Mouse (Mus musculus): Measurements from ENCODE around the gene Cachd1. TPM values are rescaled to one million over a fixed set of nuclear protein-coding genes. Genes with fewer than 3 reads are reported as not detected.

Gene Cachd1
- polyA plus RNA-seq, 1 experiment = 3.9 TPM

- no peak for TF ChIP-seq TCF3 (IDR thresholded peaks at IDR 0.05; ENCODE audit: insufficient read length, low read depth)
- TF ChIP-seq E2F4 (IDR thresholded peaks at IDR 0.05; ENCODE audit: insufficient read depth) = no peak
- TF ChIP-seq REST (IDR thresholded peaks at IDR 0.05; ENCODE audit: insufficient read depth, insufficient read length) = no peak
- no peak for TF ChIP-seq MYOD1 (IDR thresholded peaks at IDR 0.05; ENCODE audit: control insufficient read depth in 1 of 3, insufficient read length in 2 of 3, low read depth in 2 of 3)
- no peak for TF ChIP-seq MAX (IDR thresholded peaks at IDR 0.05; ENCODE audit: low read depth)
- TF ChIP-seq CEBPB (IDR thresholded peaks at IDR 0.05; ENCODE audit: insufficient read depth, poor library complexity, severe bottlenecking) = no peak
- no peak for TF ChIP-seq SRF (IDR thresholded peaks at IDR 0.05; ENCODE audit: control insufficient read depth, insufficient read length, low read depth)
- Histone ChIP-seq H3K4me3 (no peak within 1 kb of the TSS), H3K27me3 (ENCODE audit: control insufficient read depth, insufficient read depth, insufficient read length) (no peaks in the 10 kb centered on the region), H3K4me2 (ENCODE audit: low read depth) (no peak within 1 kb of the TSS), H3ac (ENCODE audit: control insufficient read depth, insufficient read length) (no peak within 1 kb of the TSS), H3K36me3 (ENCODE audit: control insufficient read depth, insufficient read depth) (no peaks in the 10 kb centered on the region), H3K79me2 (ENCODE audit: control insufficient read depth, insufficient read depth) (no peaks in the 10 kb centered on the region)
Observed at GRCm38 (mm10) chr4:101020596-101020995, 244.1 kb downstream of the Cachd1 start, which contains the start of gene Gm10577. Gene Gm10577 (minus strand): TSS chr4:101020696.

GRCm38 (mm10) chr4:101026566-101026965 lies 250.1 kb downstream of the Cachd1 start:
- Histone ChIP-seq H3K36me3 (ENCODE audit: control insufficient read depth, insufficient read depth) (no peaks in the 10 kb centered on the region), H3K4me2 (ENCODE audit: low read depth) (no peak overlapping the region), H3ac (ENCODE audit: control insufficient read depth, insufficient read length) (no peak overlapping the region), H3K4me3 (no peak overlapping the region), H3K27me3 (ENCODE audit: control insufficient read depth, insufficient read depth, insufficient read length) (no peaks in the 10 kb centered on the region), H3K79me2 (ENCODE audit: control insufficient read depth, insufficient read depth) (no peaks in the 10 kb centered on the region)
- TF ChIP-seq SRF (IDR thresholded peaks at IDR 0.05; ENCODE audit: control insufficient read depth, insufficient read length, low read depth) = no peak
- no peak for TF ChIP-seq CEBPB (IDR thresholded peaks at IDR 0.05; ENCODE audit: insufficient read depth, poor library complexity, severe bottlenecking)
- no peak for TF ChIP-seq USF1 (IDR thresholded peaks at IDR 0.05; ENCODE audit: low read depth)
- TF ChIP-seq REST (IDR thresholded peaks at IDR 0.05; ENCODE audit: insufficient read depth, insufficient read length) = no peak
- no peak for TF ChIP-seq TCF3 (IDR thresholded peaks at IDR 0.05; ENCODE audit: insufficient read length, low read depth)
- TF ChIP-seq E2F4 (IDR thresholded peaks at IDR 0.05; ENCODE audit: insufficient read depth) = no peak
- no peak for TF ChIP-seq POLR2AphosphoS2 (IDR thresholded peaks at IDR 0.05; ENCODE audit: insufficient read length, low read depth)

GRCm38 (mm10) chr4:101026995-101027394 lies 250.5 kb downstream of the Cachd1 start:
- H3K4me2 ChIP-seq (ENCODE audit: low read depth) = no peak overlapping the region
- no peaks in the 10 kb centered on the region for H3K27me3 ChIP-seq (ENCODE audit: control insufficient read depth, insufficient read depth, insufficient read length)

GRCm38 (mm10) chr4:101027852-101028411 lies 251.5 kb downstream of the Cachd1 start:
- H3K79me2 ChIP-seq (ENCODE audit: control insufficient read depth, insufficient read depth) = no peaks in the 10 kb centered on the region
- TF ChIP-seq TCF12 (IDR thresholded peaks at IDR 0.05; ENCODE audit: insufficient read depth, poor library complexity, severe bottlenecking) = no peak
- TF ChIP-seq USF1 (IDR thresholded peaks at IDR 0.05; ENCODE audit: low read depth) = no peak
- TF ChIP-seq POLR2A (IDR thresholded peaks at IDR 0.05; ENCODE audit: insufficient read length, low read depth) = no peak
- TF ChIP-seq CEBPB (IDR thresholded peaks at IDR 0.05; ENCODE audit: insufficient read depth, poor library complexity, severe bottlenecking) = no peak
- no peak for TF ChIP-seq POLR2AphosphoS2 (IDR thresholded peaks at IDR 0.05; ENCODE audit: insufficient read length, low read depth)
- TF ChIP-seq MYOD1 (IDR thresholded peaks at IDR 0.05; ENCODE audit: control insufficient read depth in 1 of 3, insufficient read length in 2 of 3, low read depth in 2 of 3) = no peak
- no peak for TF ChIP-seq SRF (IDR thresholded peaks at IDR 0.05; ENCODE audit: control insufficient read depth, insufficient read length, low read depth)
- H3ac ChIP-seq (ENCODE audit: control insufficient read depth, insufficient read length) = no peak overlapping the region
- H3K36me3 ChIP-seq (ENCODE audit: control insufficient read depth, insufficient read depth) = no peaks in the 10 kb centered on the region
- no peak overlapping the region for H3K4me3 ChIP-seq
- H3K27me3 ChIP-seq (ENCODE audit: control insufficient read depth, insufficient read depth, insufficient read length) = no peaks in the 10 kb centered on the region
- no peak overlapping the region for H3K4me2 ChIP-seq (ENCODE audit: low read depth)

More at GRCm38 (mm10) chr4:101026995-101027394, 250.5 kb downstream of the Cachd1 start:
- H3K36me3 ChIP-seq (ENCODE audit: control insufficient read depth, insufficient read depth) = no peaks in the 10 kb centered on the region
- TF ChIP-seq REST (IDR thresholded peaks at IDR 0.05; ENCODE audit: insufficient read depth, insufficient read length) (no peak), CEBPB (IDR thresholded peaks at IDR 0.05; ENCODE audit: insufficient read depth, poor library complexity, severe bottlenecking) (no peak), E2F4 (IDR thresholded peaks at IDR 0.05; ENCODE audit: insufficient read depth) (no peak), POLR2A (IDR thresholded peaks at IDR 0.05; ENCODE audit: insufficient read length, low read depth) (no peak), MYOD1 (IDR thresholded peaks at IDR 0.05; ENCODE audit: control insufficient read depth in 1 of 3, insufficient read length in 2 of 3, low read depth in 2 of 3) (no peak), POLR2AphosphoS2 (IDR thresholded peaks at IDR 0.05; ENCODE audit: insufficient read length, low read depth) (no peak), MYOG (IDR thresholded peaks at IDR 0.05; ENCODE audit: control insufficient read depth in 1 of 3, insufficient read depth in 1 of 3, insufficient read length in 2 of 3, low read depth in 2 of 3) (no peak), USF1 (IDR thresholded peaks at IDR 0.05; ENCODE audit: low read depth) (no peak), MAX (IDR thresholded peaks at IDR 0.05; ENCODE audit: low read depth) (no peak), TCF12 (IDR thresholded peaks at IDR 0.05; ENCODE audit: insufficient read depth, poor library complexity, severe bottlenecking) (no peak), TCF3 (IDR thresholded peaks at IDR 0.05; ENCODE audit: insufficient read length, low read depth) (no peak), SRF (IDR thresholded peaks at IDR 0.05; ENCODE audit: control insufficient read depth, insufficient read length, low read depth) (no peak)
- no peak overlapping the region for H3ac ChIP-seq (ENCODE audit: control insufficient read depth, insufficient read length)
- no peak overlapping the region for H3K4me3 ChIP-seq
- H3K79me2 ChIP-seq (ENCODE audit: control insufficient read depth, insufficient read depth) = no peaks in the 10 kb centered on the region

GRCm38 (mm10) chr4:101033047-101033446 lies 256.6 kb downstream of the Cachd1 start:
- Histone ChIP-seq H3K79me2 (ENCODE audit: control insufficient read depth, insufficient read depth) (no peaks in the 10 kb centered on the region), H3K4me3 (no peak overlapping the region), H3ac (ENCODE audit: control insufficient read depth, insufficient read length) (no peak overlapping the region), H3K36me3 (ENCODE audit: control insufficient read depth, insufficient read depth) (no peaks in the 10 kb centered on the region), H3K4me2 (ENCODE audit: low read depth) (no peak overlapping the region), H3K27me3 (ENCODE audit: control insufficient read depth, insufficient read depth, insufficient read length) (no peaks in the 10 kb centered on the region)
- TF ChIP-seq SRF (IDR thresholded peaks at IDR 0.05; ENCODE audit: control insufficient read depth, insufficient read length, low read depth) (no peak), TCF12 (IDR thresholded peaks at IDR 0.05; ENCODE audit: insufficient read depth, poor library complexity, severe bottlenecking) (no peak), TCF3 (IDR thresholded peaks at IDR 0.05; ENCODE audit: insufficient read length, low read depth) (no peak), MAX (IDR thresholded peaks at IDR 0.05; ENCODE audit: low read depth) (no peak), CEBPB (IDR thresholded peaks at IDR 0.05; ENCODE audit: insufficient read depth, poor library complexity, severe bottlenecking) (no peak), USF1 (IDR thresholded peaks at IDR 0.05; ENCODE audit: low read depth) (no peak)
